In genomic region chr15:97904339-97904991, GRCm38 (mm10) we compare ENCODE assay signal across 15 mouse cellular contexts.
DNase-seq lines count a peak whose midpoint lies in the region.
"Had no signal": no experiment of that assay in that cellular context is flagged by ENCODE, and none has a peak within 500 bp of the region (broad histone marks: within the 10 kb centered on the region; RNA-seq: fewer than 3 reads in every experiment).

No protein-coding gene starts in this region.

- peak; percentile 57 for DNase-seq in kidney, adult 11 months
- no peak for DNase-seq in kidney, postnatal 14 days
- peak; percentile 40 for DNase-seq in lung, postnatal 10 days
- DNase-seq in lung, postnatal 36 days: no peak
- peak; percentile 49 to 81 for DNase-seq in kidney, postnatal 25 days
- no peak for DNase-seq in frontal cortex, postnatal 36 days (ENCODE audit: low spot score in 2 of 2)
- no peak for DNase-seq in layer of hippocampus, adult 11-12 months (ENCODE audit: low spot score)
- DNase-seq in cerebellum, adult 18-20 months: no peak
- DNase-seq: adrenal gland, adult 2 months; cerebellum, adult 11 months; heart, adult 18-20 months; heart, postnatal 14 days; layer of hippocampus, adult 9-11 months; liver, postnatal 0 days; spleen, adult 18-20 months had no signal

Comparison
In these comparisons a context has a peak if more than half of its experiments do, and no peak if none do; other contexts are left out.
1. DNase-seq: peak in kidney, adult 11 months (single experiment), lung, postnatal 10 days (single experiment) and kidney, postnatal 25 days (2 of 2); none in kidney, postnatal 14 days (single experiment), lung, postnatal 36 days (single experiment), frontal cortex, postnatal 36 days (0 of 2), layer of hippocampus, adult 11-12 months (single experiment) and cerebellum, adult 18-20 months (0 of 2).